Mouse (Mus musculus) testis, postnatal 10 days (tissue): ENCODE results near the gene Dnaja3.
"Not testable (repeated sequence)": the region's sequence is repeated elsewhere in the genome, so short reads cannot be mapped to it uniquely, and the experiment has no call there.

Experiments
- DNase-seq: peaks from one replicate; pipeline ENCODE4 v3.0.0; 2021; ENCODE audit warnings: low spot score

Dnaja3 gene

GRCm38 (mm10) chr16:4725266-4725665, 85.5 kb downstream of the Dnaja3 start:
- DNase-seq, result no peak

- peak; percentile 97 for DNase-seq
Measured at GRCm38 (mm10) chr16:4725780-4726527, 86.2 kb downstream of the Dnaja3 start, which contains the start of gene Hmox2. Gene Hmox2, plus strand, starts transcription at chr16:4726361.

- DNase-seq, result no peak
Measured at GRCm38 (mm10) chr16:4726528-4727128, 86.8 kb downstream of the Dnaja3 start.

- no peak for DNase-seq
Measured at GRCm38 (mm10) chr16:4727526-4727925, 87.7 kb downstream of the Dnaja3 start.

GRCm38 (mm10) chr16:4727963-4728362, 88.2 kb downstream of the Dnaja3 start:
- no peak for DNase-seq

- no peak for DNase-seq
Measured at GRCm38 (mm10) chr16:4730776-4731358, 91.1 kb downstream of the Dnaja3 start.

GRCm38 (mm10) chr16:4736262-4736661, 96.5 kb downstream of the Dnaja3 start:
- DNase-seq, result no peak

GRCm38 (mm10) chr16:4739994-4740393, 100.2 kb downstream of the Dnaja3 start:
- no peak for DNase-seq

GRCm38 (mm10) chr16:4742186-4742585, 102.4 kb downstream of the Dnaja3 start:
- DNase-seq, result no peak

- DNase-seq, result no peak
Measured at GRCm38 (mm10) chr16:4752155-4752554, 112.4 kb downstream of the Dnaja3 start.

GRCm38 (mm10) chr16:4754045-4754444, 114.3 kb downstream of the Dnaja3 start:
- DNase-seq, result no peak

GRCm38 (mm10) chr16:4756660-4757335, 117.0 kb downstream of the Dnaja3 start:
- DNase-seq, result not testable (repeated sequence)
